Mouse (Mus musculus) testis, adult 2 months (tissue): Measurements from ENCODE around the gene Gab2. TPM values are rescaled to one million over a fixed set of nuclear protein-coding genes. Genes with fewer than 3 reads are reported as not detected.
A peak's percentile ranks its signal among the peaks of the same experiment; 100 is the strongest.

Source experiments
- H3K27ac ChIP-seq: fragments of 200-500 bp; 2 replicates; pipeline ENCODE4 v1.5.1; 2012; ENCODE audit warnings: low read depth, low read length; ENCODE audit not compliant: control insufficient read depth, insufficient read depth
- H3K27me3 ChIP-seq: fragments of 200-500 bp; 2 replicates; pipeline ENCODE4 v1.6.1; 2012; ENCODE audit warnings: mild to moderate bottlenecking, low read length, moderate library complexity; ENCODE audit not compliant: control insufficient read depth, insufficient read depth
- H3K36me3 ChIP-seq: fragments of 200-500 bp; 2 replicates; pipeline ENCODE4 v1.6.1; 2012; ENCODE audit warnings: mild to moderate bottlenecking, low read length; ENCODE audit not compliant: control insufficient read depth, insufficient read depth
- H3K4me1 ChIP-seq: fragments of 200-500 bp; 2 replicates; pipeline ENCODE4 v1.6.1; 2012; ENCODE audit warnings: low read length; ENCODE audit not compliant: control insufficient read depth, insufficient read depth
- H3K4me3 ChIP-seq: fragments of 200-500 bp; 2 replicates; pipeline ENCODE4 v1.5.1; 2012; ENCODE audit warnings: low read depth, mild to moderate bottlenecking, low read length, moderate library complexity, mixed read lengths; ENCODE audit not compliant: control insufficient read depth
- CTCF ChIP-seq: fragments of 200-500 bp; IDR thresholded peaks from 2 replicates; pipeline ENCODE4 v1.5.1; 2012; ENCODE audit warnings: low read depth, mild to moderate bottlenecking, inconsistent platforms, low read length, moderate library complexity; ENCODE audit not compliant: control insufficient read depth, insufficient read depth, insufficient replicate concordance
- POLR2A ChIP-seq: fragments of 200-500 bp; IDR thresholded peaks from 2 replicates; pipeline ENCODE4 v1.6.1; 2012; ENCODE audit warnings: low read depth, mild to moderate bottlenecking, inconsistent platforms, low read length, moderate library complexity; ENCODE audit not compliant: control insufficient read depth
- polyA plus RNA-seq: library from polyadenylated mRNA; depleted of rRNA; stranded (reverse); fragments of >200 nt; gene quantifications from 2 replicates; pipeline ENCODE4 v1.2.3, GENCODE M21; 2012

The Gab2 gene
- polyA plus RNA-seq, 1 experiment, result 23.3 TPM

GRCm38 (mm10) chr7:97348318-97348717 lies 266.9 kb downstream of the Gab2 start:
- peaks cover 6% of the 10 kb centered on the region for H3K4me1 ChIP-seq
- no peak overlapping the region for H3K4me3 ChIP-seq
- H3K27me3 ChIP-seq, result no peaks in the 10 kb centered on the region
- H3K36me3 ChIP-seq, result no peaks in the 10 kb centered on the region
- no peak overlapping the region for H3K27ac ChIP-seq
- no peak for TF ChIP-seq CTCF
- no peak for TF ChIP-seq POLR2A

DNA sequence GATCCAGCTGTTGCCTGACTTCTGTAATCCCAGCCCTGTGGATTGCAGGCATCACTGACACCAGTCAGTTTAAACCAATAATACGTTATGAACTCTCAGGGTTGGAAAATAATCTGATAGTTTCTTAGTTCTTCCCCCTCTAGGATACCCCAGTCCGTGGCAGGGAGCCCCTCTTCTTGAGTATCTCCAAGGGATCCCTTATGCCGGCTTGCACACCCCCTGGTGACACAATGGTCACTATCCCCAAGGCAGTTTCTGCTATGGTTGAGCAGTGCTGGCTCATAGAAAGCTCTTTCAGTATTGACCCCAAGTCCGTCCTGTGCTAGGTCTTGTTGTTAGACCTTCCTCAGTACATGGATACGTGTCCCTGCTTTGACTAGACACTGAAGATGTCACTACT lies 267.4 kb downstream of the Gab2 start:
- Histone ChIP-seq H3K36me3 (no peaks in the 10 kb centered on the region), H3K27ac (no peak overlapping the region), H3K4me3 (no peak overlapping the region), H3K4me1 (peaks cover 6% of the 10 kb centered on the region), H3K27me3 (no peaks in the 10 kb centered on the region)
- TF ChIP-seq POLR2A (no peak), CTCF (no peak)

DNA sequence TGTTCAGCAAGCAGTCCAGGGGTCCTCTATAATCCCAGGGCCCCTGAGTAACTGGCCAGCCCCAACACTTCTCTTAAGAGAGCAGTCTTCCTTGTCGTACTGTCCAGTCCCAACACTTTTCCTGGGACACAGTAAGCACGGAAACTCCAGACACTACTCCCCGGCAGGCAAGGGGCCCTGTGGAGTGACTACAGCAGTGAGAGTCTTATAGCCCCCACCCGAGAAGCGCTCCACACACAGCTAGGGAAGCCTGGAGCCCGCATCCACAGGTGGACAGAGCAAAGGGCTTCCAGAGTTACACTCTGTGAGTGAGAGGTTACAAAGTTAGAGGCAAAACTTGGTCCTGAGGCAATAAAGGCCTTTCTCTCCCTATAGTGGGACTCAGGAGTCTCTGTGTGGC lies 268.1 kb downstream of the Gab2 start:
- TF ChIP-seq POLR2A, result no peak
- no peak for TF ChIP-seq CTCF
- Histone ChIP-seq H3K4me3 (no peak overlapping the region), H3K27ac (no peak overlapping the region), H3K36me3 (no peaks in the 10 kb centered on the region), H3K4me1 (peaks cover 4% of the 10 kb centered on the region), H3K27me3 (no peaks in the 10 kb centered on the region)

GRCm38 (mm10) chr7:97350891-97351290 lies 269.5 kb downstream of the Gab2 start:
- TF ChIP-seq POLR2A (no peak), CTCF (no peak)
- no peak overlapping the region for H3K4me3 ChIP-seq
- no peaks in the 10 kb centered on the region for H3K27me3 ChIP-seq
- no peaks in the 10 kb centered on the region for H3K36me3 ChIP-seq
- H3K4me1 ChIP-seq, result peaks cover 4% of the 10 kb centered on the region
- no peak overlapping the region for H3K27ac ChIP-seq

DNA sequence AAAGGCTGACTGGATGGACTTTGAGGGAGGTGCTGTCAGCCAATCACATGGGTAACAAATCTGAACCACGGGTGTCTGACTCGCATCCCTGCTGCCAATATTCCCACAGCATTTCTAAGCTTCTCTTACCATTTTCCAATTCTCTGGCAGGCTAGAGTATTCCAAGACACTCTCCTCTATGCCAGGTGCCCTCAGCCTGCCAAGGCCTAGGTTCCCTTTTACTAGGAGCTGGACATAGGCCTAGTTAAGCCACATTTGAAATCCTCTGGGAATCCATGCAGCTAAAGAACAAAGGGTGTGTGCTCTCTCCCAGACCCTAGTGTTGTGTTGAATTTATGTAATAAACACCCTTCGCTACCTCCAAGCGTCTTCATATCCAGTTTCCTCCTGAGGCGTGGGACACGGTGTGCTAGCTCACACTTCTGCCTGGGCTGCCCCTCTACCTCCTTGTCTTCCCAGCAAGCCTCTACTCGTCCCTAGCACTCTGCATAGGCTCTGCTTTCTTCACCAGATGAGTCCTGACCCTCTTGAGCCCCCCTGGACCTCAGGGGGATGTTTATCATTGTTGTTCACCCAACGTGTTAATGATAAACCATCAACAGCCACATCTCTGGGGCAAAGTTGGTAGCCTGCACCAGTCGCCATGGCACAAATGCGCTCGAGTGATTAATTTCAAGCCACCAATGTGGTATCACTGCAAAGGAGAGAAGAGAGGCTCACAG lies 270.6 kb downstream of the Gab2 start:
- H3K36me3 ChIP-seq, result no peaks in the 10 kb centered on the region
- H3K27me3 ChIP-seq, result no peaks in the 10 kb centered on the region
- TF ChIP-seq POLR2A (no peak), CTCF (no peak)
- H3K4me1 ChIP-seq, result peaks cover 4% of the 10 kb centered on the region
- no peak overlapping the region for H3K27ac ChIP-seq
- no peak overlapping the region for H3K4me3 ChIP-seq

DNA sequence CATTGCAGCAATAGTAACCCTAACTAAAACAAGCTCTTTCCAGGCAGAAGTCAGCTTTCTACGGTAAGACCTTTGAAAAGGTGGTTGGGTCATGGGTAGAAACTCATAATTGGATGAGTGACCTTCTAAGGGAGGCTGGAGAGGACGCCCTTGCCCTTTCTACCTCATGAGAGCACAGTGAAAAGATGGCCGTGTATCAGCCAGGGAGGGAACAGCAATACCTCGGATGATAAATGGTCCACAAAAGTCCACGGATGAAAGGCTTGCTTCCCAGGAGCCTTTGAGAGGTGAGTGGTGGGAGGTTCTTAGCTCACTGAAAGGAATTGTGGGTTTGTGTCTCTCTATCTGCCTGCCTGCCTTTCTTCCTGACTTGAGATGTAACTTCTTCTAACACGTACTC lies 272.0 kb downstream of the Gab2 start:
- TF ChIP-seq CTCF (no peak), POLR2A (no peak)
- no peak overlapping the region for H3K27ac ChIP-seq
- peaks cover 4% of the 10 kb centered on the region for H3K4me1 ChIP-seq
- H3K27me3 ChIP-seq, result no peaks in the 10 kb centered on the region
- no peak overlapping the region for H3K4me3 ChIP-seq
- H3K36me3 ChIP-seq, result no peaks in the 10 kb centered on the region

- no peak overlapping the region for H3K4me3 ChIP-seq
- H3K27me3 ChIP-seq, result no peaks in the 10 kb centered on the region
- TF ChIP-seq CTCF, result no peak
- TF ChIP-seq POLR2A, result no peak
- H3K27ac ChIP-seq, result peak overlapping the region; percentile 28; the same call in 1 of the 2 replicates
- no peaks in the 10 kb centered on the region for H3K36me3 ChIP-seq
- H3K4me1 ChIP-seq, result peaks cover 4% of the 10 kb centered on the region
Measured at GRCm38 (mm10) chr7:97355068-97355841, 273.9 kb downstream of the Gab2 start.
